Mouse (Mus musculus) heart, embryonic 14.5 days (tissue): ENCODE measurements around the gene Des. TPM values are rescaled to one million over a fixed set of nuclear protein-coding genes. Genes with fewer than 3 reads are reported as not detected.
A peak's percentile ranks its signal among the peaks of the same experiment; 100 is the strongest.

ENCODE experiments used
- ATAC-seq: fragments of 200-750 bp; cut with Nextera tagmentation; 2 replicates; pipeline ENCODE4 v1.8.0; 2017; ENCODE audit warnings: low read depth, moderate TSS enrichment; ENCODE audit not compliant: insufficient number of reproducible peaks, insufficient read depth, low FRiP score
- H3K27ac ChIP-seq, 2 experiments: fragments of 200-500 bp in 1 of 2; fragments of 300-500 bp in 1 of 2; sonication (generic) in 1 of 2; replicated peaks in 1 of 2; 2 replicates each; pipeline ENCODE4 v1.5.1; 2012 to 2014; ENCODE audit warnings: low read depth in 2 of 2, low read length in 2 of 2, control low read depth in 1 of 2, mild to moderate bottlenecking in 1 of 2, mixed read lengths in 1 of 2; ENCODE audit not compliant: control insufficient read depth in 1 of 2, insufficient read depth in 1 of 2
- H3K27me3 ChIP-seq: fragments of 300-500 bp; sonication (generic); 2 replicates; pipeline ENCODE4 v1.6.1; 2014; ENCODE audit warnings: mild to moderate bottlenecking, low read length, control low read depth; ENCODE audit not compliant: control insufficient read depth, insufficient read depth
- H3K36me3 ChIP-seq: fragments of 300-500 bp; sonication (generic); 2 replicates; pipeline ENCODE4 v1.6.1; 2014; ENCODE audit warnings: mild to moderate bottlenecking, control low read depth, low read length, mixed read lengths; ENCODE audit not compliant: control insufficient read depth, insufficient read depth
- H3K4me1 ChIP-seq, 2 experiments: fragments of 200-500 bp in 1 of 2; fragments of 300-500 bp in 1 of 2; sonication (generic) in 1 of 2; 2 replicates each; pipeline ENCODE4 v1.6.1; 2012 to 2014; ENCODE audit warnings: low read length in 2 of 2, control low read depth in 1 of 2, mixed read lengths in 1 of 2; ENCODE audit not compliant: control insufficient read depth in 2 of 2, insufficient read depth in 2 of 2
- H3K4me2 ChIP-seq: fragments of 300-500 bp; sonication (generic); 2 replicates; pipeline ENCODE4 v1.6.1; 2014; ENCODE audit warnings: mild to moderate bottlenecking, low read length
- H3K4me3 ChIP-seq, 2 experiments: fragments of 200-500 bp in 1 of 2; fragments of 300-500 bp in 1 of 2; sonication (generic) in 1 of 2; 2 replicates each; pipeline ENCODE4 v1.5.1; 2012 to 2014; ENCODE audit warnings: low read length in 2 of 2, mild to moderate bottlenecking in 2 of 2, control low read depth in 1 of 2, low read depth in 1 of 2, moderate library complexity in 1 of 2; ENCODE audit not compliant: control insufficient read depth in 1 of 2, insufficient read depth in 1 of 2
- H3K9ac ChIP-seq: fragments of 300-500 bp; sonication (generic); 2 replicates; pipeline ENCODE4 v1.6.1; 2014; ENCODE audit warnings: mild to moderate bottlenecking, low read length
- H3K9me3 ChIP-seq: fragments of 300-500 bp; sonication (generic); 2 replicates; pipeline ENCODE4 v1.6.1; 2016; ENCODE audit warnings: low read length, control low read depth; ENCODE audit not compliant: control insufficient read depth
- WGBS: fragments of 180-500 bp; shearing (Covaris S2); extraction: QIAGEN DNeasy Blood & Tissue Kit; methylation state at CpG from one replicate; pipeline ENCODE4 v1.1.7; 2014; 5-methylcytosine and 5-hydroxymethylcytosine counted together
- polyA plus RNA-seq: library from polyadenylated mRNA; unstranded; fragments of >200 nt; fragmentation: Nextera tagmentation; extraction: Ambion mirVana; gene quantifications from 2 replicates; pipeline ENCODE4 v1.2.1, GENCODE M21; 2014

Des gene
- polyA plus RNA-seq, 1 experiment from 2014 or later, result 377 TPM

DNA sequence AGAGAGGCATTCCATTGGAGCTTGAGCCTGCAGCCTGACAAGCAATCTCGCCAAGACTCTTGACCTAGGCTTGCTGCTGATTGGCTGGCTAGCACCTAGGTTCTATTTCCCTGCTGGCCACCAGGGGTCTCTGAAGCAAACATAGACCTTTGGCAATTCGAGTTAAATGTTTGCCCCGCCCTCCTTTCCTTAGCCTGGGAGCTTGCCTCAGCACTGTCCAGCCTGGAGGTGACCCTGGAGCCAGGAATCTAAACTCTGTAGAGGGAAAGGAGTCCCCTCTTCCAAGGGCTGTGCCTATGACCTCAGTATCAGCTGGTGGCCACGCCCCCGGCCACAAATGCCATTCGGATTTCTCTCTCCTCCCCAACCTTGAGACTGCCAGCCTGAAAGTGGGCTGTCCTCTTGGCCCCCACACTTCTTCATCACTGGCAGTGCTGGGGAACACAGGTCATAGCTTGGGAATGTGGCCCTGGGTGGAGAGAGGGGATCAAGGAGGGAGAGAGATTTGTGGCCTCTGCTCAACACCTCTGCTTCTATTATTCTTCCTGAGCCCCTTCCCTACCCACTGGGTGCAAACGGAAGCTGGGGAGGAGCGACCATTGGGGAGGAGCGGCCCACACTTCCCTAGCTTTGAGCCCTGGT is 38.8 kb downstream of the Des start:
- peak overlapping the region; percentile 79 for H3K9ac ChIP-seq
- WGBS, result 5% methylated on average over 9 of the region's 9 CpGs
- no peaks in the 10 kb centered on the region for H3K9me3 ChIP-seq
- peaks cover 64% of the 10 kb centered on the region for H3K36me3 ChIP-seq
- peaks cover 29 to 57% of the 10 kb centered on the region in 2 experiments for H3K4me1 ChIP-seq
- H3K4me3 ChIP-seq, result no peak overlapping the region
- no peaks in the 10 kb centered on the region for H3K27me3 ChIP-seq
- H3K4me2 ChIP-seq, result peak overlapping the region; percentile 82
- H3K27ac ChIP-seq, result peak overlapping the region; percentile 99 to 100
- peak; percentile 82 for ATAC-seq

DNA sequence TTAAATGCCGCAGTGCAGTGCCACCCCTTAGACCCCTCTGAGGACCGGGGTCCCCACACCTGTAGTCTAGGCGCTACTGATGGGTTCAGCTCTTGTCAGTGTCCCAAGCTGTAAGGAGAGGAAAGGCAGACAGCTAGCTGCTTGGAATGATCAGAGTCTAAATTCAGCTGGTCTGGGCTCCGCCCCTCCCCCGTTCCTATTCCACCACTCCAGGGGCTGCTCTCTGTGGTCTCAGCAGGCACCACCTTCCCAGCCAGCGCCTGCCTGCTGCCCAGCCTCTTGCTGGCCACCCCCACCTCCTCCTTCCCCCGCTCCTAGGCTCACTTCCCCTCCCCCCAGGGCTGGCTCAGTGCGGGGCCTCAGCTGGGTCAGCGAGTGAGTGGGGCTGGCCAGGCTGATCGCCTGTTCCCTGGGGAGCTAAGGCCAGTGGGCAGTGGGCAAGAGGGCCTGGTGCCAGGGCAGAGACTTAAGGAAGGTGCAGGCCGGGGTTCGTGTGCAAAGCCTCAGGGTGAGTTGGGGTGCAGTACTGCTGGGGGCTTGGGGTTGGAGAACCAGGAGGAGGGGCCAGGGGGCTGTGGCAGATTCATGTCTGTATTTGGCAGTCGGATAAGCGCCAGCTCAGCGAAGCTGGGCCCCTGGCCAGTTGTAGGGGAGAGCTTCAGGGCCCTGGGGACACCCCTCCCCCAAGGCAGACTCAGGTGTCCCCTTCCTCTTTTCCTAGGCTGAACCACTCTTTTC is 39.8 kb downstream of the Des start:
- H3K36me3 ChIP-seq, result peaks cover 68% of the 10 kb centered on the region
- no peaks in the 10 kb centered on the region for H3K27me3 ChIP-seq
- H3K27ac ChIP-seq, result peak overlapping the region; percentile 99 to 100
- H3K4me1 ChIP-seq, result peaks cover 26 to 52% of the 10 kb centered on the region in 2 experiments
- H3K9ac ChIP-seq, result peak overlapping the region; percentile 79
- H3K9me3 ChIP-seq, result no peaks in the 10 kb centered on the region
- 6% methylated on average over 14 of the region's 15 CpGs for WGBS
- H3K4me3 ChIP-seq, result peak overlapping the region; percentile 39 to 48
- H3K4me2 ChIP-seq, result peak overlapping the region; percentile 82
- ATAC-seq, result peak; percentile 88

DNA sequence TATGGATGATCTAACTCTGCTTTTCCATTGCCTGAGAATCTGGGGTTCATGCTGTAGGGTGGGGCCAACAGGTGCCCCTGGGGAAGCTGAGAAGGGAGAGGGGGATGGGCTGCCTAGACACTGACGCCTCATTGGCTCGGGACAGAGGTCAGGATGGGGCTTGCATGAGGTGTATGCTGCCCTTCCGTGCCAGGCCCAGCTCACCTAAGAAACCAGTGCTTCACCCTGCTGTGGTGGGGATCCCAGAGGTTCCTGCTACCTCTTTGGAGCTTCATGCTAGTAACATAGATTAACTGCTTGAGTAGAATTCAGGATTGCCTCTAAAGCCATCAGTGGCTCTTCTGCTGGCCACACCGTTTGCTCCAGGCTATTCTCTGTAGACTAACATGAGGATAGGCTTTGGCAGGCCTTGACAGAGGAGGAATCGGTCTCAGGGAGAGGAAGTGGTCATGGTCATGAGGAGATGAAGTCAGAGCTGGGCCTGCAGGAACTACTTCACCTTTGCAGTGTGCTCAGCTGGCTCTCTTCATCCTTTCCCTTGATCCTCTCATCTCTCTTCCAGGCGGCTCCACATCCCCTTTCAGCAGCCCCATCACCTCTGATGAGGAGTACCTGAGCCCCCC is 40.5 kb downstream of the Des start:
- H3K9me3 ChIP-seq, result no peaks in the 10 kb centered on the region
- H3K4me3 ChIP-seq, result peak overlapping the region; percentile 39 to 48
- H3K4me1 ChIP-seq, result peaks cover 26 to 52% of the 10 kb centered on the region in 2 experiments
- H3K4me2 ChIP-seq, result peak overlapping the region; percentile 82
- H3K36me3 ChIP-seq, result peaks cover 68% of the 10 kb centered on the region
- 19% methylated on average over 6 of the region's 6 CpGs for WGBS
- H3K27ac ChIP-seq, result peak overlapping the region; percentile 96 to 100
- peak overlapping the region; percentile 79 for H3K9ac ChIP-seq
- no peaks in the 10 kb centered on the region for H3K27me3 ChIP-seq
- ATAC-seq, result no peak

DNA sequence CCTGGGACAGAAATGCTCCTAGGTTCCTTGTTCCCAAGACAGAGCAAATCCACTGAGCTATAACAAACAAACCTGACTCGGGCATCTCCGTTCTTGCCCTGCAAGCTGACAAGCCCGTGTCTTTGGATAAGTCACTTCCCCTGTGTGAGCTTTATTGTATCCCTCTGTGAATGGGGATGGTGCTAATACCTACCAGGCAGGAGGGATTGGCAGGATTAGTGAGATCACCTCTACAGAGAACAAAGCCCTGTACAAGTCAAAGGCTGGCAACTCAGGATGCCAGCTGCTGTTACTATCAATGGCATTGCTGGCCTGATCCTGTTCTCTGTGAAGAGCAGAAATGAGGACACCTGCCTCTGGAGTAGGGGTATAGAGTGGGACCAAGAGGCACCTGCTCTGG is 45.4 kb downstream of the Des start:
- H3K4me2 ChIP-seq, result no peak overlapping the region
- 84% methylated on average over 3 of the region's 3 CpGs for WGBS
- no peak overlapping the region for H3K27ac ChIP-seq
- peaks cover 89% of the 10 kb centered on the region for H3K36me3 ChIP-seq
- H3K9ac ChIP-seq, result no peak overlapping the region
- H3K4me3 ChIP-seq, result no peak overlapping the region
- peaks cover 29 to 50% of the 10 kb centered on the region in 2 experiments for H3K4me1 ChIP-seq
- no peak for ATAC-seq
- H3K9me3 ChIP-seq, result no peaks in the 10 kb centered on the region
- no peaks in the 10 kb centered on the region for H3K27me3 ChIP-seq

DNA sequence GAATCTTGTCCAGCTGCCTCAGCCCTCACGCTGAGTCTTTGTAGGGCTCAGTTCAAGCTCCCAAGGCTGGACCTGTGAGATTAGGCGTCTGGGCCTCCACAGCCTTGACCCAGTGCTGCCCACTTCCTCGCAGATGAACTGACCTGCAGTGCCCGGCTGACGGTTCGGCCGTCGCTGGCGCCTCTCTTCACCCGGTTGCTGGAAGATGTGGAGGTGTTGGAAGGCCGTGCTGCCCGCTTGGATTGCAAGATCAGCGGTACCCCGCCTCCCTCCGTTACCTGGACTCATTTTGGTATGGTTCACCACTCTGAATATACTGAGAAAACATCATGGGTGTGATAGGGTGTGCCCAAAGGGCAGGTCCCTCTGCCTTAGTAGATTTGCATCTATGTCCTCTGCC is 46.0 kb downstream of the Des start:
- Histone ChIP-seq H3K4me3 (no peak overlapping the region), H3K27ac (peak overlapping the region in 1 of 2 experiments; percentile 87; a peak in 2 of 4 replicates), H3K4me1 (peaks cover 24 to 44% of the 10 kb centered on the region in 2 experiments), H3K4me2 (no peak overlapping the region), H3K36me3 (peaks cover 91% of the 10 kb centered on the region), H3K9ac (no peak overlapping the region), H3K9me3 (no peaks in the 10 kb centered on the region), H3K27me3 (no peaks in the 10 kb centered on the region)
- 87% methylated on average over 15 of the region's 15 CpGs for WGBS
- ATAC-seq, result no peak

DNA sequence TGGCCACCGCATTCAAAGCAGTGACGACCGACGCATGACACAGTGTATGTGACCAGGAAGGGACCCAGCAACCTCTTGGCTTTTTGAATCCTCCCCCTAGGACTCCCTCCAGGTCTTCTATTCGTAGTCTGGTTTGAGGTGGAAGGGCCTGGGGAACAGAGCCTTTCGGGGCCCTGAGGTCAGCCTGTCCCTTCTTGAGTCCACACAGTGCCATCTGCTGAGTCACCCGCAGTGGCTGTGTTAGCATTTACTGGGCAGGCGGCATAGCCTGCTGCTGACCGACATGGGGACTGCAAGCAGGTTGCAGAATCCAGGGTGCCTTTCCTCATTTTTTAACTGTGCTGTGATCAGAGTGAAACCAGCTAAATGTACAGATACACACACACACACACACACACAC is 46.9 kb downstream of the Des start:
- Histone ChIP-seq H3K4me1 (peaks cover 21 to 38% of the 10 kb centered on the region in 2 experiments), H3K4me3 (no peak overlapping the region), H3K27ac (peak overlapping the region; percentile 87 to 96), H3K36me3 (peaks cover 91% of the 10 kb centered on the region), H3K4me2 (no peak overlapping the region), H3K9me3 (no peaks in the 10 kb centered on the region), H3K9ac (peak overlapping the region; percentile 59; the same call in 1 of the 2 replicates), H3K27me3 (no peaks in the 10 kb centered on the region)
- WGBS, result 78% methylated on average over 9 of the region's 9 CpGs
- no peak for ATAC-seq

DNA sequence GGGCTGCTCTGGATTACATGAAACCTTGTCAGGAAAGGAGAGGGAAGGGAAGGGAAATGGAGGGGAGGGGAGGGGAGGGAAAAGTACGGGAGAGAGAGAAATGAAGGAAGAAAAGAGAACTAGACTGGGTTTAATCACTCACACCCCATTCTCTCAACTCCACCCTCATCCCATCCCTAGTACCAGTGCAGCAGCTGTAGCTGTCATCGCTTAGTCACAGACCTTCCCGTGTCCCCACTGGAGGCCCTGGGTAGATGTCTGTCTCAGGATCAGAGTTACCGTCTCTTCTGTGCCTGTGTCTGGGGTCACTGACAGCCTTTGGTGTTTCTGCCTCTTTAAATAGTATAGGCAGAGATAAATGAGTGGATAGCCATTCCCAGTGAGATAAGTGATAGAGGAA is 48.1 kb downstream of the Des start:
- no peaks in the 10 kb centered on the region for H3K27me3 ChIP-seq
- no peak overlapping the region for H3K4me3 ChIP-seq
- H3K4me2 ChIP-seq, result no peak overlapping the region
- peak; percentile 62 for ATAC-seq
- 5% methylated on average over 4 of the region's 4 CpGs for WGBS
- peaks cover 22 to 36% of the 10 kb centered on the region in 2 experiments for H3K4me1 ChIP-seq
- peaks cover 91% of the 10 kb centered on the region for H3K36me3 ChIP-seq
- no peaks in the 10 kb centered on the region for H3K9me3 ChIP-seq
- H3K27ac ChIP-seq, result peak overlapping the region; percentile 87 to 96
- no peak overlapping the region for H3K9ac ChIP-seq
